Mouse (Mus musculus): ENCODE measurements around the gene Nomo1.

- TF ChIP-seq CTCF (IDR thresholded peaks at IDR 0.05; ENCODE audit: extremely low read depth, insufficient read length, insufficient replicate concordance, low read depth, low read length) (no peak), POLR2A (IDR thresholded peaks at IDR 0.05; ENCODE audit: low read depth, low read length) (no peak)
Observed at GRCm38 (mm10) chr7:46034991-46035390, 1.5 kb downstream of the Nomo1 start.

All from small intestine, adult 2 months (tissue).